Mouse (Mus musculus) monocyte, adult 2 months (primary cell): ENCODE measurements at regions not wholly inside any gene's neighbourhood (a gene's known extent, or its start where the extent isn't known, plus 50 kb on each side); places are given as distances from the start of the nearest gene placed in this dataset.
A peak's percentile ranks its signal among the peaks of the same experiment; 100 is the strongest.

Experiments
- DNase-seq, 2 experiments: peaks; one replicate each; pipeline ENCODE4 v3.0.0; 2022; ENCODE audit warnings: low spot score in 2 of 2, low read depth in 1 of 2

DNA sequence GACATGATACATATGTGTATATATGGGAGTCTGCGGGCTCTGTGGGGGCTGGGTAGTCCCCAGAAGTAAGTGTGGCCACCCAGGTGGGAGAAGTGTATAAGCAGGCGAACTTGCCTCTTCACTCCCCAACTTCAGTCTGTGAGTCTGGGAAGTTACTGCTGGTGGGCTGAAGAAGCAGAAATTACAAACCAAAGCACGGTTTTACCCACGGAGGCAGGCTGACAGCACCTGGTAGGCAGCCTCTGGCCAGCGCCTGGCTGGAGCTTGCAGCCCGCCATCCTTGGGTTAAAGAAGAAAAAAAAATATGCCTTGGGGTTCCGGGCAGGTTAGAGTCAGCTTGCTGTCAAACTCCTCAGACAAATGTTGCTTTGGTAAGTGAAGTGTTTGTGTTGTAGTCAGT is 131.9 kb upstream of the Ubr2 start:
- no peak for DNase-seq

DNA sequence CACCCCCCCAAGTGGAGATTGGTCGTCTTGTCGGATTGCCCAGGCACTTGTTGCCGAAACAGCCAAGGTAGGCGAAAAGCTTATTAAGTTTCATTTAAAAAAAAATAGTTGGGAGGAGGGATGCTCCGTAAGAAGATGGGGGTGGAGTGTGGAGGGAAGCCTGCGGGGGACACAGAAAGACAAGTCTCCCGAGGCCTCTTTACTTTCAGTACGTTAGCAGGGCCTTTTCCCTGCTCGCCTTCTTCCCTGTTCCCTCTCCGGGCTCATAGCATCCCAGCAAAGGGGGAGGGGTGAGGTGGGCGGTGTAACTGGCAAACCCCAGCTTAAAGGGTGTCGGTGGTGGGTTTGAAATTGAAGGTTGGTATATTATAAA is 131.5 kb upstream of the Ubr2 start:
- no peak for DNase-seq

DNA sequence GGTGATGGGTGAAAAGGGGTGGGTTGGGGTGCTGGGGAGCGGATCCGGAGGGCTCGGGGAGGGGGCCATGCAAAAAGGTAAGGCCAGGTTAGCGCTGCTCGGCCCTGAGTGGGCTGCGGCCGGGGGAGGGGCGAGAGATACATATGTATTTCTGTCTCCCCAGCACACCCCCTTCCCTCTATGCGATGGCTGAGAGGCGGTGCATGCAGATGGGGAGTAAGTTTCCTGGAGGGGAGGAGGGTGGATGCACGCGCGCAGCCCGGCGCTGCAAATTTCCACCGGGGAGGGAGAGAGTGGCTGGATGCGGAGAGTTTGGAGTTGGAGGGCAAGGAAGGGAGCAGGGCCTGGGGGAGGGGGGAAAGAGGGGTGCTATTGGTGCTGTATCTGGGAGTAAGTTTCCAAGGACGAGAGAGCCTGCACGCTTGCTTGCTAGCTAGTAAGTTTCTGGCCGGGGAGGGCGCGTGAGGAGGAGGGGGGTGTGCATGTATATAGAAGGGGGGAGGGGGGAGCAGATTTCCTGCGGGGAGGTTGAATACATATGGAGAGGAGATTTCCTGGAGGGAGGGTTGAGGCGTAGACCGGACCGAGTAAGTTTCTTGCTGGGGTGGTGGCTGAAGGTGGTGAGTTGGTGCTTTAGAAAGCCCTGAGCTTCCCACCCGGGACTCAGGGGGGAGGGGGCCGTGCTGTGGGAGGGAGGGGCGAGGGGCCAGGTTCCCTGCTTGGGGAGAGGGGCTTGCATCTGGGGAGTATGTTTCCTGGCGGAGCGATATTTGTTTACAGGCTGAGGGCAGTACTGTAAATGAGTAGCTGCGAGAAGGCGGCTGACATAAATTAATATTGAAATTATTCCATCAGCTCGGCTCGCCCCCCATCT is 130.8 kb upstream of the Ubr2 start:
- DNase-seq, result no peak

DNA sequence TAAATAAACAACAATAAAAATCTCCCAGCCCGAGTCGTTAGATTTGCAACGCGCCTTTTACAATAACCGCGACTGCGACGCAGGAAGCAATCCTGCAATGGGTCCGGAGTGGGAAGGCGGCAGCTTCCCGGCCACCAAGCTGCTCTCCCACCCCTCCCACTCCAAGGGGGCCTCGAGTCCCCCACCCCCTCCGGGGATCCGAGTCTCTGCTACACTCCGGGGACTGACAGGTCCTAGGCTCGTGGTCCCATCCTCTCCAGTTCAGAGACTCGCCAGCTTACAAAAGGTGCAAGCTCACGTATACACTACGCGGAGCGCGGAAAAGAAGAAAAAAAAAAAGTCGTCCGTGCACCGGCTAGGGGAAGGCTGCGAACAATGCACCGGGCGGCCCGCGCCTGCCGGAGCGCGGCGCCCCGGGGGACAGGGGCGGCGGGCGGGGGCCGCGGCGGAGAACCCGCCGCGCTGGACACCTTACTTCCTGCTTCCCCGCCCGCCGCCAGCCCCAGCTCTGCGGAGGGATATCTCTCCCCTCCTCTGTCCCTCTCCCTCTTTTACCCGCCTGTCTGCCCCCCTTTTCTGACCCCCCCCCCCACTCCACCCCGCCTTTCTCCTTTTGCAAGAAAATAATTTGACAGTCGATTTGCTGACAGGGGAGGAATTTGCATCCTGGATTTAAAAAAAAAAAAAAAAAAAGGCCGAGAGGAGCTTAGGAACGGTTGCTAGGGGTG is 130.0 kb upstream of the Ubr2 start:
- DNase-seq, result no peak

DNA sequence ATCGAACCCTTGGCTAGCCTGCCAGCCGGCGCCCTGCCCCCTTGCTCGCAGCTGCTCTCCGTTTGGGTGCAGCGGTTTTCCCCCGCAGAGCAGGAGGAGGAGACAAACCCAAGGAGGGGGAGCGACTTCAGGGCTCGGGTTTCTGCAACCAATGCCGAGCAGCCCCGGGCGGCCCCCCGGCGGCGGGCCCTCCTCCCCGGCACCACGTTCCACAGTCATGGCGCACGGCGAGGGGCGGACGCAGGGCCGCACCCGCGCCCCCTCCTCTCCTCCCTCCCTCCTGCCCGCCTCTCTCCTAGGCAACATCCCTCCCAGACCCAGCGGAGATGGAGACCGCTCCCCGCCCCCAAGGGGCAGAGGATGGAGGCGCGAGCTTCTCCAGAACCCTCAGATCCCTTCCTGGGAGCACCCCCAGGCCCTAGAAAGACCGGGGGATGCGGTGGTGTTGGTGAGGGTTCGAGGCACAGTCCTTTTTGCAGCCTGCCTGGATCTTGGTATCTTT is 129.4 kb upstream of the Ubr2 start:
- DNase-seq, result peak; percentile 17 to 40

DNA sequence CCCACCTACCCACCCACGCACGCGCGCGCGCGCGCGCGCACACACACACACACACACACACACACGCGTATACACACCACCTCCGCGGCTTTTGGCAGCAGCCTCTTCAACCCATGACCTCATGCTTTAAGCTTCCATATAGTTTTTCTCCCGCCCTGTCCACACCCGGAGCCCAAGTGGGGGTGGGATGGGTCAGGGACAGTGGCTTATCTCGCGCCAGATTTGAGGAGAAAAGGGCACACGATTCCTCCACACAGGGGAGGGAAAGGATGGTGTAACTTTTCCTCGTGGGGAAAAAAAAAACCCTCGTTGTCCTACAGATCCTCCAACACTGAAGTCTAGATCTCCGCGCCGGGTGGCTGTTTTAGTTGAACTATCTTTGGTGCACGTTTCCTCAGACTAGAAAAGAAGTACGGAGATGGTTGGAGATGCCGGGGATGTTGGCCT is 128.8 kb upstream of the Ubr2 start:
- no peak for DNase-seq

DNA sequence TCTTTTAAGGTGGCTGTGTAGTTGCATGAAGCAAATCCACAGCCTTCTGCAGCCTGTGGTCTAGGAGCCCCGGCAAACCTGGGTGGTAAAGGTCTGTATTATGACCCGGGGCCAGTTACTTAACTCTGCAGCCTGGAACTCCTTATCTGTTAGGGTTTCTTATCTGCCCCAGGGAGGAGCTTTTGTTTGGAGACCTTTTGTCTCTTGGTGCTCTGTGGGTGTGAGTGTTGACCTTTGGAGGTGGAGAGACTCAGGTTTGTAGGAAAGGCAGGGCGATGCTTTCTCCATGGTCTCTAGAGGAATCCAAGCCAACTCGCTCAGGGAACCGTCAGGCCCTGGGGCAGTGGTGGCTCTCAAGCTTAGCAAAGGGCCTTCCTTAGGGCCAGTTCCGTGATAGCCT is 127.8 kb upstream of the Ubr2 start:
- no peak for DNase-seq

DNA sequence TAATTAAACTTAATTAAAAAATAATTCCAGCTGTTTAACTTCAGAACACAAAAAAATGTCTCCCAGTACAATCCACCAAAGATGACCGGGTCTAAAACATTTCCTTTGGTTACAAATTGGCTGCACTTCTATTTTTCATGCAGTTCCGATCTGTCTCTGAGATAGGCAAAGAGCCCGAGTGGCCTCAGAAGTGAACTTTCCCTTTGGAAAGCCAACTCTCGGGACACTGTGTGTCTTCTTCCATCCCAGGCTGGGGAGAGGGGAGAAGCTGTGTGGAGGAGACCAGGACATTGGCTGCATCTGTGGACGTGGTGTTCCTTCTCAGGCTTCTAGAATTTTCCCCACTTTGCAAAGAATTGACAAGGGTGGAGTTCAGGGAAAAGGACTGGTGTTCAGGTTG is 125.0 kb upstream of the Ubr2 start:
- DNase-seq, result no peak

DNA sequence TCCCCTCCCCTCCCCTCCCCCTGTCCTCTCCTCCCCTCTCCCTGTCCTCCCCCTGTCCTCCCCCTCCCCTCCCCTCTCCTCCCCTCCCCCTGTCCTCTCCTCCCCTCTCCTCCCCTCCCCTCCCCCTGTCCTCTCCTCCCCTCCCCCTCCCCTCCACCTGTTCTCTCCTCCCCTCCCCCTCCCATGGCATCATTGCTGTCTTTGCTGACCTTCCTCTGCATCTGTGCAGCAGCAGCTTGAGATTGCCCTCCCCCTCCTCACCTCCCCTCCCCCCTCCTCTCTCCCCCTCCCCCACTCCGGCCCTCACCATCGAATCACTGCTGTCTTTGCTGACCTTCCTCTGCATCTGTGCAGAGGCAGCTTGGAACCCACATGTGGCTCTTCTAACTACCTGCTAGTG is 123.4 kb upstream of the Ubr2 start:
- no peak for DNase-seq

DNA sequence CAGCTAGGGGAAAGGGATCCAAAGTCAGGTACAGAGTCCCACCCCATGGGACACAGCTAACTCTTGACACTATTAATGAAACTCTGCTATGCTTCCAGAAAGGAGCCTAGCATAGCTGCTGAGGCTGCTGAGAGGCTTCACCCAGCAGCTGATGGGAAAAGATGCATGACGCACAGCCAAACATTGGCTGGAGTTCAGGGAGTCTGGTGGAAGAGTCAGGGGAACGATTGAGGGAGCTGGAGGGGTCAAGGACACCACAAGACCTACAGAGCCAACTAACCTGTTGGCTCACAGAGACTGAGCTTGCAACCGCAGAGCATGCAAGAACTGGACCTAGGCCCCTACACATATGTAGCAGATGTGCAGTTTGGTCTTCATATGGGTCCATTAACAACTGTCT is 117.2 kb upstream of the Ubr2 start:
- no peak for DNase-seq

DNA sequence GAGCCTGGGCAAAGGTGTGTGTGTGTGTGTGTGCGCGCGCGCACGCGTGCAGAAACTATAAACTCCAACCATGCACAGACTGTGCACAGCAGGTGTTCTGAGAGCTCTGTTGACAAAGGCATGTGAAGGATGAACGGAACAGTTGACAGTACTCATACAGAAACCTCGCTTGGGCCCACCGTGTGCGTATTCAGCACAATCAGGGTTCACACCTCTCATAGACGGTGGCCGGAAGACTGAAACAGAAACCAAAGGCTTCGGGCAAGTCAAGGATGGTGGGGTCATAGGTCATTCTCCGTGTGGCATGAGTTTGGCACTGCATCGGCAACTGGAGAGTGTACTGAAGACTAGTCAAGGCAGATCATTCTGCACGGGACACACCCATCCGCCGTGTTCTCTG is 113.2 kb upstream of the Ubr2 start:
- DNase-seq, result no peak

DNA sequence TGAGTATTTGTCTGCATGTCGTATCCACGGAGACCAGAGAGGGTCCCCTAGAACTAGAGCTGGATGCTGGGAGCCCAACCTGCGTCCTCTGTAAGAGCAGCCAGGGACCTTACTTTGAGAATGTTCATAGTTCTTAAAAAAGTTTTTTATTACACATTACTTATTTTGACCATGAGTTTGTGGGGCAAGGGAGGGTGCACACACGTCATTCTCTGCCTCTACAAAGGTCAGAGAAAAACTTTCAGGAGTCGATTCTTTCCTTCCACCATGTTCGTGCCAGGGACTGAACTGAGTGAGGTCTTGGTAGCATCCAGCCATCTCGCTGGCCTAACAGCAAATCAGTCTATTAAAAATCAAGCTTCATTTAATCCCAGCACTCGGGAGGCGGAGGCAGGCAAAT is 111.9 kb upstream of the Ubr2 start:
- no peak for DNase-seq

DNA sequence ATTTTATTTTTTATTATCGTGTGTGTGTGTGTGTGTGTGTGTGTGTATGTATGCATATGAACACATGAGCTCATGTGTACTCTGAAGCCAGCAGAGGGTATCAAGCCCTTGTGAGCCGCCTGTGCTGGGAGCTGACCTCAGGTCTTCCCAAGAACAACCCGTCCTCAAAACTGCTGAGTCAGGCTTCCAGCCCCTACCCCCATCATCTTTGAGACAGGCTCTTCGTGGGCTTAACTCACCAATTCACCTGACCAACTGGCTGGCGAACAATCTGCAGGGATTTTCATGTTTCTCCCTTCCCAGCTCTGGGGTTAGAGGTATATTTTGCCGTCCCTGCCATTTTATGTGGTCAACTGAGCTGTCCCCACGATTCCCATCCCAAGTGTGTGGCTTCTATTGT is 107.7 kb upstream of the Ubr2 start:
- no peak for DNase-seq

DNA sequence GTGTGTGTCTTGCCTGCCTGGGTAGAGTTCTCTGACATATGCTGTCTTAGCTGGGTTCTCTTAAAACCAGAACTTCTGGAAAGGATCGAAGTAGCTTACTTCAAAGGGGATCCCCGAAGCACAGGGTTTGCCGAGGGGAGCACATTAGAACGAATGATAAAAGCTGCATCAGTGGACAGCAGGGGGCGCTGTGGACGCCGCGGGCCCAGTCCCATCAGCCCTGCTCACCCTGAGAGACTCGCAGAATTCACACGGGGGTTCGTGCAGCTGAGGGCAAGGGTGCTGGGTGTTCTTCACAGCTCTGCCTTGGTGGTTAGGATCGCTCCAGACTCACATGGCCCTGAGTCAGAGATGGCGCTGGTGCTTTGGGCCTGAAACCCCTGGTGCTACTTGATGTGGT is 105.4 kb upstream of the Ubr2 start:
- no peak for DNase-seq

DNA sequence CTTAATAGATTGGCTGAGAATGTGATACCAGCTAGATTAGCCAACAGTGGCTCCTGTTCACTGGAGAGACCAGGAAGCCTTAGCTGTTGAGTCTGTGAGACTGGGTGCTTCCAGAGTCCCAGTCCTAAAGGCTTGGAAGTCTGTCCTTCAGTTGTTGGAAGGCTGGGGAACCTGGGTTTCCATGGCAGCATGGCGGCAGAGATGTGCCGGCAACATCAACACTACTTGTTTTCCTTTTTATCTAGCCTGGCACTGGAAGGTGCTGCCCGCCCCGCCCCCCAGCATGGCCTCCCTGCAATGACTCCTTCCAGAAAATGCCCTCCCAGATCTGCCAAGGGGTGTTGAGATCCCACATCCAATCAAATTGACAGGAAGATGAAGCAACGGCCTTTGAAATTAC is 104.8 kb upstream of the Ubr2 start:
- no peak for DNase-seq

DNA sequence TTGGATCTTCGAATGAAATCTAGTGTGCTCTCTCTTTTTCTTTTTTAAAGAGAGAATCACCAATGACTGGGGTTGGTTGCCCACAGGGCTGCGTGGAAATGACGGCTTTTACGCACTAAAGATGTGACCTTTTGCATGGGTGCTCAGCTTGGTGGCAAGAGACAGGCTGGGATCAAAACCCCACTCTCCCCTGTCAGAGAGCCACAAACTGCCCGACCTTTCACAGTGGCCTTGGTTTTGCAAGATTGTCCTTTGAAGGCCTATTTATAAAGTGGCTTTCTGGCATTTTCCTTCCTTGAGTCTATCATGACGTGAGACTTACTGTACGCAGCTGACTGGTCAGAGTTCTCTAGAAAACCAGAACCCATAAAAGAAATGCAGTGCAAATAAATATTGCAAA is 104.4 kb upstream of the Ubr2 start:
- DNase-seq, result no peak

DNA sequence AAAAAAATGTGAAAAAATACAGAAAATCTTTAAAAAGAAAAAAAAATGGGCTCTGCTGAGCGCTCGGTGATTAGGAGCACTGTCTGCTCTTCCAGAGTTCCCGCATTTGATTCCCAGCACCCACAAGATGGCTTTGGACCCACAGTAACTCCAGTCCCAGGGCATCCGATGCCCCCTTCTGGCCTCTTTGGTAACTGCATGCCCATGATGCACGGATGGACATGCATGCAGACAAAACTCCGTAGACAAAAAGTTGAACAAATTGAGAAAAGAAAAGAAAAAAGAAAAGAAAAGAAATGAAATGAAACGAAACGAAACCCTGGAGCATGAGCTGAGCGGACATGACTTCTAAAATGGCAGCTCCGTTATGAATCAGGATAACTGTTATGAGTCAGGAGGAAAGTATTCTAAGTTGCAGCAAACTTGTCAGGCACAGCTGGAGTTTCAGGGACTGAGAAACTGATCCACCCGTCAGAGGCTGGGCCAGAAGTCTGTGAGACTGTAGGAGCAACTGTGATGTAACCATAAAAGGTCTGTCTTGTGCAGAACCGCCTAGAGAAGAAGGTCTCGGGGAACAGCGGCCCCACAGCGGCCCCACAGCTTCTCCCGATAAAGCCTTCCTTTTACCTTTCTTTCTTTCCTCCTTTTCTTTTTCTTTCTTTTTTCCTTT is 102.3 kb upstream of the Ubr2 start:
- no peak for DNase-seq

DNA sequence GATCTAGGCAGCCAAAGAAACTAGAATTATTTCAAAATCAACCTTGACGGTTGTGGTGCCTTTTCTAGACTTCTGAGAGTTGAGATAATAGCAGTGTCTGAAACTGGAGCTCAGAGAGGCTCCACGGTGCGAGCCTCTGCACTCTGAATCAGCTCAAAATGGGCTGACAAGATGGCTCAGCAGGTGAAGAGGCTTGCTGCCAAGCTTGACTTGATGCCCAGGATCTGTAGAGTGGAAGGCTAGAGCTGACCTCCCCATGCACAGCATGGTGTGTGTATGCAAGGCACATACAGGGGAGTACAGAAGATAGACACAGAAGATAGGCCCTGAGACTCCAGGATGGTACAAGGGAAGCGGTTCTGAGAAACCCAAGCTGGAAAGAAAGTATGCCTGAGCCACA is 100.5 kb upstream of the Ubr2 start:
- DNase-seq, result no peak

DNA sequence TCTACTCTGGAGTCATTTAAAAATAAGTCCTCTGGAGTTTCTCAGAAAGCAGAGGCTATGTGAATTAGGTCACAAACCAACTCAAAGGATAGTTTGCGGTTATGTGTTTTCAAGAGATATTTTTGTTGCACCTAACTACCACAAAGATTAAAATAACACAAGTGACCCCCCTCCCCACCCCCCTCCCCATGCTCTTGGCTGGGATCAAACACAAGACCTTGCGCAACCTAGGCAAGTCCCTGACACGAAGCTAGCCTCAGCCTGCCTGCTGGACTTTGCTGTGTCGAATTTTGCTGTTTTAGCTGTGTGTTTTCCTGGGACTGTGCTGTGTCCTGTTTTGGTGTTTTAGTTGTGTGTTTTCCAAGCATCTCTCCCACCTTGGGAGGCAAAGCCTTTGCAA is 94.0 kb upstream of the Ubr2 start:
- DNase-seq, result no peak

DNA sequence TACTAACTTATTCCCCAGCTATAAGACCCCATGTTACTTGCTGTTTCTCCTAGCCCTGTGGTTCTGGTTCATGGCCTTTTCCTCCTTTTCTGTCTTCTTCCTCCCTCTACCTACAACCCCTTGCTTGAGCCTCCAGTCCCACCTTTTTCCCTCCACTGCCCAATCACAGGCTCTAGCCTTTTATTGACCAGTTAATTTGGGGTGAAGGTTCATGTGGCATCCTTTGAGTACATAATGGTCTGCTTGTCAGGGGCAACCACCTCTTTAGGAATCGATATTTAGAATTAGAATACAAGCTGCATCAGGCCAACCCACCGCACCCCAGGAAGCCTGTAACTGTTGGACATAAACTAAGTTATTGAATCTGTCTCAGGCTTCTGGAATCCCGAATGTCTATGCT is 84.8 kb upstream of the Ubr2 start:
- no peak for DNase-seq

DNA sequence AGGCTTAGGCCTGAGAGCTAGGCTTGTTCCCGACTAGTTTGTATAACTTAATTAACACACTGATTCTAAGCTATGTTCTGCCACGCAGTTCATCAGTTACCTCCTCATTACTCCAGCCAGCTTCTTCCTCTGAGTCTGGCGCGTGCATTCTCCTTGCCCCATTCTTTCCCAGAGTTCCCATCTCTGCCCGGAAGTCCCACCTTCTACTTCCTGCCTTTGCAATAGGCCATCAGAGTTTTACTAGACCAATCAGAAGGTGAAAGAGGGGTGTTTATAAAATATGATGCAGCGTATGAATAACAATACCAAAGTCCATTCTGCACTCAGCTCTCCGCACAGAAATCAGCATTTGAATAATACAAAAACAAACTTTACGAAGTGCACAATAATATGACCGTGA is 81.7 kb upstream of the Ubr2 start:
- no peak for DNase-seq

DNA sequence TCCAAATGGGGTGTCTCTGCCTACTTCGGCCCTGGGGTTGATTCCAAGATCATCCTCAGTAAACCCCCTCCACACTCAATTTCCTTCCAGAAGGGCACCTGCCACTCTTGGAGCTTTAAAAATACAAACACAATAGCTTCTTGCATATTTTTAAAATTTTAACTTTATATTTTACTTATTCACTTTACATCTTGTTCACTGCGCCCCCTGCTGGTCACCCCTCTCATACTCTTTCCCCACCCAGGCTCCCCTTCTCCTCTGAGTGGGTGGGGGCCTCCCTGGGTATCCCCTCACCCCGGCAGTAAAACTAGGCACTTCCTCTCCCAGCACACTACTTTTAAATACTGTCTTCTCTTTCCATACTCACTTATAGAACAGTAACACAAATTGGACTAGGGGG is 79.4 kb upstream of the Ubr2 start:
- no peak for DNase-seq
